Mouse (Mus musculus) neutrophil, adult 59 days (primary cell): Measurements from ENCODE around the gene Fam20a. TPM values are rescaled to one million over a fixed set of nuclear protein-coding genes. Genes with fewer than 3 reads are reported as not detected.

Source experiments
- total RNA-seq, 2 experiments: library from RNA; stranded (reverse); gene quantifications; 1 replicate in 1 of 2; 2 replicates in 1 of 2; pipeline ENCODE4 v1.2.4; 2023

Fam20a gene
- not detected for total RNA-seq

DNA sequence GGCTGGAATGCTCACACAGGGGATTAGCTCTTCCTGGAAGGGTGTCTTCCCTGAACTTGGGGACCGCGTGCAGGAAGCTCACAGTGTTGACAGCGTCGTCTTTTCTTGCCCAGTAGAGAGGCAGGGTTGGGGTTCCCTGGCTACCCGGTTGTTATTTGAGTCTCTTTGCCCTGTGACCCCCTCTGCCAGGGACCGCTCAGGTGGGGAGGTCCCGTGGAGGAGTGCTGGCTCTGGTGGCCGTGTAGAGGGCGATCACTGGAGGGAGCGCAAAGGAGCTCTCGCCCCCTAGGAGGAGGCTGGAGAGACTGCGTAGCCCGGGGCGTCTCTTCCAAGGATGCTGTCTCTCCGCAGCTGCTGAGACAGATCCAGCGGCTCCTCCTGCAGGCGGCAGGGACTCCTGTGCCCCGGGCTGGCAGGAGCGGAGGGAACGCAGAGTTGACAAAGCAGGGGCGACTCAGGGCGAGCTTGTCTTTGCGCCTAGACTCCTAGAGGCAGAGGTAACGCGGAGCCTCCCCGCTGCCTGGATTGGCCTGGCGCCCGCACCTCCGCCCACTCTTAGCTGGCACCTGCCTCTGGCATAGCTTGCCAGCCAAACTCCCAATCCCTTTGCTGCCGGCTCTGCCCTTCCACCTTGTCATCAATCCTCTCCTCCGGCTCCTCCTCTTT, at the start of gene Fam20a:
TSS of gene Fam20a (minus strand) at position 499 of the 666 bp plus-strand sequence.

DNA sequence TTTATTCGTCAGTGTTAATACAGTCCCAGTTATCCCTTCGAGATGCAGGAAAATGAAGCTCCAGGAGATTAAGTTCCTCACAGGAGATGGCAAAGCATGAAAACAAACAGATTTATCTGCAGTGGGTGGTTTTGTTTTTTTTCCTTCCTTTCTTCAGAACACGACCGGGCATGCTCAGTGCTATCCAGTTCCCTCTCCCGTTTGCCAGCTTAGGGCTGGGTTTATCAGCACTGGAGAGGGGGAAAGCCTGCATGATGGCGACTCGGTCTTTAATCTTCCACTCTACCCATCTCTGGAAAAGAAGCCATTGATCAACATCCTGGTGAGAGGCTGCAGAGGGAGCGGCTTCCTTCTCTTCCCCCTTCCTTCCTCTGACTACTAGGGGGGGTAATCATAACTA, 72.9 kb downstream of the Fam20a start, which contains the start of gene Prkar1a:
TSS of gene Prkar1a (plus strand) at position 200 of the 400 bp plus-strand sequence.

Other genes starting within 250 kb of the Fam20a start
- 10 to 100 TPM; 41.8 to 45.4 TPM for gene Arsg, start 248.9 kb downstream of the Fam20a start, total RNA-seq
- 10 to 100 TPM; 66.7 to 68.4 TPM for gene Slc16a6, start 248.7 kb downstream of the Fam20a start, total RNA-seq
- gene Wipi1, start 110.3 kb downstream of the Fam20a start, total RNA-seq = 10 to 100 TPM; 35.1 to 49.5 TPM
- 100 to 1,000 TPM; 164 to 182 TPM for gene Prkar1a, start 72.9 kb downstream of the Fam20a start, total RNA-seq
- gene 1700012B07Rik, start 105.8 kb upstream of the Fam20a start, total RNA-seq = not detected